Mouse (Mus musculus) kidney, postnatal 0 days (tissue): Measurements from ENCODE around the gene Slc39a11. TPM values are rescaled to one million over a fixed set of nuclear protein-coding genes. Genes with fewer than 3 reads are reported as not detected.
A peak's percentile ranks its signal among the peaks of the same experiment; 100 is the strongest.

Source experiments
- ATAC-seq: fragments of 200-750 bp; cut with Nextera tagmentation; replicated peaks from 2 replicates; pipeline ENCODE4 v1.8.0; 2017; ENCODE audit warnings: low read depth, moderate number of reproducible peaks, moderate TSS enrichment, moderate library complexity; ENCODE audit not compliant: low FRiP score
- DNase-seq: peaks from one replicate; pipeline ENCODE4 v3.0.0-alpha.2; 2016; ENCODE audit warnings: low spot score
- H3K27ac ChIP-seq: fragments of 300-500 bp; sonication (generic); 2 replicates; pipeline ENCODE4 v1.5.1; 2014; ENCODE audit warnings: mild to moderate bottlenecking
- H3K27me3 ChIP-seq: fragments of 300-500 bp; sonication (generic); 2 replicates; pipeline ENCODE4 v1.6.1; 2014; ENCODE audit warnings: low read length, mixed read lengths; ENCODE audit not compliant: insufficient read depth
- H3K36me3 ChIP-seq: fragments of 300-500 bp; sonication (generic); 2 replicates; pipeline ENCODE4 v1.6.1; 2014; ENCODE audit warnings: low read length, mixed read lengths; ENCODE audit not compliant: insufficient read depth
- H3K4me1 ChIP-seq: fragments of 300-500 bp; sonication (generic); replicated peaks from 2 replicates; pipeline ENCODE4 v1.6.1; 2014; ENCODE audit warnings: antibody characterized with exemption, low read length, mixed read lengths; ENCODE audit not compliant: insufficient read depth
- H3K4me2 ChIP-seq: fragments of 300-500 bp; sonication (generic); 2 replicates; pipeline ENCODE4 v1.6.1; 2014; ENCODE audit warnings: mild to moderate bottlenecking, low read length, moderate library complexity, mixed read lengths
- H3K4me3 ChIP-seq: fragments of 300-500 bp; sonication (generic); replicated peaks from 2 replicates; pipeline ENCODE4 v1.5.1; 2014; ENCODE audit warnings: low read depth, low read length
- H3K9ac ChIP-seq: fragments of 300-500 bp; sonication (generic); 2 replicates; pipeline ENCODE4 v1.6.1; 2014; ENCODE audit warnings: low read depth, low read length
- H3K9me3 ChIP-seq: fragments of 300-500 bp; sonication (generic); replicated peaks from 2 replicates; pipeline ENCODE4 v1.6.1; 2016; ENCODE audit warnings: low read length, inconsistent platforms, mixed read lengths
- CTCF ChIP-seq: IDR thresholded peaks from 2 replicates; pipeline ENCODE4 v1.5.1; 2016; ENCODE audit warnings: antibody characterized with exemption, low read depth, mild to moderate bottlenecking, moderate library complexity
- WGBS: fragments of 180-500 bp; shearing (Covaris S2); extraction: QIAGEN DNeasy Blood & Tissue Kit; methylation state at CpG from one replicate; pipeline ENCODE4 v1.1.7; 2014; 5-methylcytosine and 5-hydroxymethylcytosine counted together
- polyA plus RNA-seq: library from polyadenylated mRNA; unstranded; fragments of >200 nt; fragmentation: Nextera tagmentation; extraction: Ambion mirVana; gene quantifications from 2 replicates; pipeline ENCODE4 v1.2.1, GENCODE M21; 2015

Slc39a11 gene
- polyA plus RNA-seq, 1 experiment from 2014 or later = 23.3 TPM

DNA sequence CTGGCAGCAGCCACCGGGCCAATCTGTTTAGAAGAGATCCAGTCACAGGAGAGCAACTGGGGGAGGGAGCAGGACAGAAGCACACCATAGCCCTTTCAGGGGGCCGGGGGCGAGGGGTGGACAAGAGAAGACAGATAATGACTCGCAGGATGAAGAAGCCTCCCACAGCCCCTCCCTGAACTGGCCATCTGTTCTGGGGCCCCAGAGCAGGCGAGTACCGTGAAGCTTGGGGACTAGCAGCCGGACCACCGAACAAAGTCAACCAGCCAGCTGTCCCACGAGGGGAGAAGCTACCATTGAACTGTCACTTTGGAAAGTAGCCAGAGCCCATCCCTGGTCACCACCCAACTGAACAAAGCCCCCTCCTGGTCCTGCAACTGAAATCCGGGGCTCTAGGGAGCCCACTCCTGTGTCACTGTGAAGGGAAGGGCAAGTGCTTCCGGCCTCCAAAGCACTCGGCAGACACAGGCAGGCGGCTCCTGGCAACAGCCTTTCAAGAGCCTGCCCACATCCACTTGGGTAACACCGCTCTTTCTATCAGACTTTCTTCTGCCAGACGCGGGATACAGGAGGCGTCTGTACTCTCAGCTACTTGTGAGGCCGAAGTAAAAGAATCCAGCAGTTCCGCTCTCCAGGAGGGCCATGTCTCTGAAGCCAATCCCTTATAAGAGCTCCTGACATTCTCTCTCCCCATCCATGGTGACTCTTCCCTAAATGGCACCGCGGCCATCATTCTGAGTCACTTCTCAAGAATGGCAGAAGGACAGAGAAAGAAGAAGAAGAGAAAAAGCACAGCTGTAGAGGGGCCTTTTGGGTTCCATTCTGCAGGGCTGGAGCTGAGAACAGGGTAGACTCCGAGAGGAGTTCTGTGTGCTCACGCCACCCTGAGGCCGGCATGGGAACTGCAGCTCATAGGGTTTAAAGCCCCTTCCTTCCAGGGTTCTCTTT, 37.9 kb downstream of the Slc39a11 start:
- WGBS = 10% methylated on average over 24 of the region's 24 CpGs
- Histone ChIP-seq H3K4me1 (peaks cover 11% of the 10 kb centered on the region; the same call in 1 of the 2 replicates), H3K36me3 (no peaks in the 10 kb centered on the region), H3K4me3 (no peak overlapping the region), H3K27ac (no peak overlapping the region), H3K9ac (peak overlapping the region; percentile 19; the same call in 1 of the 2 replicates), H3K4me2 (peak overlapping the region; percentile 23; the same call in 1 of the 2 replicates), H3K27me3 (no peaks in the 10 kb centered on the region; the same call in 1 of the 2 replicates), H3K9me3 (no peaks in the 10 kb centered on the region)
- DNase-seq (peak; percentile 64), ATAC-seq (no peak)
- TF ChIP-seq CTCF = peak; percentile 75

GRCm38 (mm10) chr11:113611112-113611646, 38.7 kb downstream of the Slc39a11 start:
- no peaks in the 10 kb centered on the region for H3K36me3 ChIP-seq
- no peak overlapping the region for H3K4me3 ChIP-seq
- H3K9me3 ChIP-seq = no peaks in the 10 kb centered on the region
- peaks cover 11% of the 10 kb centered on the region; the same call in 1 of the 2 replicates for H3K4me1 ChIP-seq
- no peak for ATAC-seq
- TF ChIP-seq CTCF = no peak
- 71% methylated on average over 10 of the region's 10 CpGs for WGBS
- no peak overlapping the region for H3K9ac ChIP-seq
- DNase-seq = no peak
- no peak overlapping the region for H3K4me2 ChIP-seq
- no peaks in the 10 kb centered on the region; the same call in 1 of the 2 replicates for H3K27me3 ChIP-seq
- H3K27ac ChIP-seq = no peak overlapping the region

GRCm38 (mm10) chr11:113610266-113610665, 39.6 kb downstream of the Slc39a11 start:
- no peak overlapping the region for H3K9ac ChIP-seq
- H3K27ac ChIP-seq = peak overlapping the region; percentile 19; the same call in 1 of the 2 replicates
- peak; percentile 47 for DNase-seq
- no peaks in the 10 kb centered on the region for H3K27me3 ChIP-seq
- ATAC-seq = no peak
- no peak overlapping the region for H3K4me2 ChIP-seq
- no peak for TF ChIP-seq CTCF
- WGBS = 26% methylated on average over 5 of the region's 5 CpGs
- H3K9me3 ChIP-seq = no peaks in the 10 kb centered on the region
- H3K36me3 ChIP-seq = no peaks in the 10 kb centered on the region
- H3K4me3 ChIP-seq = no peak overlapping the region
- H3K4me1 ChIP-seq = peaks cover 11% of the 10 kb centered on the region; the same call in 1 of the 2 replicates

- no peak for TF ChIP-seq CTCF
- H3K27ac ChIP-seq = peak overlapping the region; percentile 19; the same call in 1 of the 2 replicates
- no peak overlapping the region for H3K9ac ChIP-seq
- DNase-seq = no peak
- no peaks in the 10 kb centered on the region for H3K27me3 ChIP-seq
- WGBS = 67% methylated on average over 5 of the region's 5 CpGs
- H3K4me1 ChIP-seq = peaks cover 11% of the 10 kb centered on the region; the same call in 1 of the 2 replicates
- no peaks in the 10 kb centered on the region for H3K36me3 ChIP-seq
- no peak overlapping the region for H3K4me3 ChIP-seq
- ATAC-seq = no peak
- no peak overlapping the region for H3K4me2 ChIP-seq
- H3K9me3 ChIP-seq = no peaks in the 10 kb centered on the region
These were observed 40.3 kb downstream of the Slc39a11 start for GRCm38 (mm10) chr11:113609581-113609980.

DNA sequence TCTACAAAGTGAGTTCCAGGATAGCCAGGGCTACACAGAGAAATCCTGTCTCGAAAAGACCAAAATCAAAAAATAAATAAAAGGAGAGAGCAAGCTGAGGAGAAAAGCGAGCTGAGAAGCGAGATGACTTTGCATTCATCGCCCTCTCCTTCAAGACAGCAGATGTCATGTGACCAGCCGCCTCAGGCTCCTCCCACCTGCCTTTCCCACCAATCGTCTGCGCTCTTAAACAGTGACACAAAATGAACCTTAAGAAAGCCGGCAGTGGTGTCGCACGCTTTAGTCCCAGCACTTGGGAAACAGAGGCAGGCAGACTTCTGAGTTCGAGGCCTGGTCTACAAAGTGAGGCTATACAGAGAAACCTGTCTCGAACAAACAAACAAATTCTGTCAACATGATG, 42.3 kb downstream of the Slc39a11 start:
- Histone ChIP-seq H3K36me3 (no peaks in the 10 kb centered on the region), H3K4me1 (peaks cover 11% of the 10 kb centered on the region; the same call in 1 of the 2 replicates), H3K27me3 (no peaks in the 10 kb centered on the region), H3K4me3 (no peak overlapping the region), H3K9me3 (no peaks in the 10 kb centered on the region), H3K9ac (no peak overlapping the region), H3K27ac (no peak overlapping the region), H3K4me2 (no peak overlapping the region)
- WGBS = 97% methylated on average over 12 of the region's 12 CpGs
- DNase-seq (no peak), ATAC-seq (no peak)
- TF ChIP-seq CTCF = no peak

DNA sequence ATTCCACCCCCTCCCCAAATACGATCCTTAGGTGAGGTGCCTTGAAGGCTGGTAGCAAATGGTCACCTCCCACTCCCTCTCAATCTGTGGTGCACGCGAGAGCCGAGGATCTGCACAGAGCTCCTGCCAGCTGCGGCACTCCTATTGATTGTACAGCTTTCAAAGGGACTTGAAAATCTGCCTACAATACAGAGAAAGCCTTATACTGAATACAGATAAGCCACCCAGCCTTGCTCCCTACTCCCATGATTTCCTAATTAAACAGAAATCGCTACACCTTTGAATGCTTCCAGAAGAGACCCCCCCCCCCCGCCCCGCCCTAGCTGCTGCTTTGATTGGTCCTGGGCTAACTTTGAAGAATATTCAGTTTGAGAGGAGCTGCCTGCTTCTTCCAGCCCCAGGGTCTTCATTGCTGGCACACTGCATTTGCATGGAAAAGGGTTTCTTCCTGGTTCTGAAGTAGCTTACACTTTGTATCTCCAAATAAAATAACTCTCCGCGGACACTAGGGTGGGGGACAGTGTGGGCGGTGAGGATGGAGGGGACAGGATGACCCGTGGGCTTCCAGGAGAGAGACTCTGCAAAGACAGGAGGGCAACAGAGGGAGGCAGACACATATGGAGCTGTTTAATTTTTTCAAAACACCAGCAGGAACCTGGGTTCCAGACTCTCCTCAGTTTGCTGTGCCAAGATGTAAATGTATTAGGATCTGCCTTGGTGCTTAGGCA, 48.1 kb downstream of the Slc39a11 start:
- 59% methylated on average over 12 of the region's 12 CpGs for WGBS

More for the DNA sequence above, 48.1 kb downstream of the Slc39a11 start:
- H3K4me1 ChIP-seq = no peaks in the 10 kb centered on the region
- no peaks in the 10 kb centered on the region for H3K36me3 ChIP-seq
- no peaks in the 10 kb centered on the region for H3K9me3 ChIP-seq
- H3K27me3 ChIP-seq = no peaks in the 10 kb centered on the region
- no peak overlapping the region for H3K27ac ChIP-seq
- no peak for TF ChIP-seq CTCF
- no peak overlapping the region for H3K9ac ChIP-seq
- no peak for DNase-seq
- H3K4me2 ChIP-seq = no peak overlapping the region
- ATAC-seq = no peak
- H3K4me3 ChIP-seq = no peak overlapping the region
